In genomic region chrX:98722991-98723390, GRCm38 (mm10) we compare ENCODE assay signal across 26 mouse cellular contexts.
DNase-seq lines count a peak whose midpoint lies in the region; ATAC-seq lines count a peak whose summit lies in the region.
"Had no signal": no experiment of that assay in that cellular context is flagged by ENCODE, and none has a peak within 500 bp of the region (broad histone marks: within the 10 kb centered on the region; RNA-seq: fewer than 3 reads in every experiment).

No protein-coding gene starts in this region.

- H3K4me1 ChIP-seq in hindbrain, embryonic 13.5 days (replicated peaks): no peaks in the 10 kb centered on the region
- H3K4me1 ChIP-seq: heart, embryonic 10.5 days; heart, embryonic 13.5 days; hindbrain, embryonic 12.5 days; intestine, embryonic 15.5 days had no signal

- H3K27me3 ChIP-seq in hindbrain, embryonic 13.5 days: no peaks in the 10 kb centered on the region
- H3K27me3 ChIP-seq: CH12.LX; heart, embryonic 13.5 days; hindbrain, embryonic 12.5 days; intestine, embryonic 15.5 days had no signal

- H3K4me3 ChIP-seq in hindbrain, embryonic 13.5 days: no peak overlapping the region
- H3K4me3 ChIP-seq: gastrocnemius, adult 2 months; heart, adult 2 months; heart, embryonic 10.5 days; heart, embryonic 13.5 days; hindbrain, embryonic 12.5 days; intestine, embryonic 15.5 days had no signal

- WGBS in hindbrain, embryonic 13.5 days: 91% methylated on average over 10 of the region's 10 CpGs

- H3K27ac ChIP-seq in hindbrain, embryonic 13.5 days: no peak overlapping the region
- H3K27ac ChIP-seq: gastrocnemius, adult 2 months; heart, adult 2 months; heart, embryonic 10.5 days; heart, embryonic 13.5 days; hindbrain, embryonic 12.5 days; intestine, embryonic 15.5 days had no signal

- no peak for ATAC-seq in hindbrain, embryonic 13.5 days (ENCODE audit: low FRiP score)
- ATAC-seq: forebrain, embryonic 14.5 days; forebrain, postnatal 0 days; hindbrain, embryonic 16.5 days; intestine, embryonic 15.5 days; Patski had no signal

- H3K9me3 ChIP-seq in hindbrain, embryonic 13.5 days: no peaks in the 10 kb centered on the region
- H3K9me3 ChIP-seq: G1E; heart, embryonic 10.5 days; heart, embryonic 13.5 days; hindbrain, embryonic 12.5 days; intestine, embryonic 15.5 days had no signal

- H3K36me3 ChIP-seq in hindbrain, embryonic 13.5 days: no peaks in the 10 kb centered on the region
- H3K36me3 ChIP-seq: G1E; heart, embryonic 10.5 days; heart, embryonic 13.5 days; hindbrain, embryonic 12.5 days; intestine, embryonic 15.5 days had no signal

- peak; percentile 17 for DNase-seq in adrenal gland, adult 2 months
- DNase-seq in adrenal gland, adult 18-20 months (ENCODE audit: low spot score in 2 of 2): no peak
- peak; percentile 3 for DNase-seq in ovary, postnatal 36 days (ENCODE audit: low spot score)
- no peak for DNase-seq in ovary, postnatal 14 days (ENCODE audit: low spot score)
- DNase-seq in adrenal gland, postnatal 10 days: peak; percentile 14
- peak; percentile 12 to 19 for DNase-seq in adrenal gland, postnatal 36 days
- DNase-seq in urinary bladder, postnatal 14 days (ENCODE audit: low spot score): no peak
- DNase-seq: B cell, adult 2 months; cerebellum, adult 18-20 months; cerebellum, adult 9-10 months; cerebellum, postnatal 14 days; forebrain, postnatal 0 days; gastrocnemius, adult 2 months; gastrocnemius, postnatal 25 days; heart, adult 2 months; kidney, adult 11 months had no signal

- no peak overlapping the region for H3K9ac ChIP-seq in hindbrain, embryonic 13.5 days
- H3K9ac ChIP-seq: forebrain, postnatal 0 days; heart, embryonic 13.5 days; hindbrain, embryonic 12.5 days; intestine, embryonic 15.5 days had no signal

- no peak overlapping the region for H3K4me2 ChIP-seq in hindbrain, embryonic 13.5 days
- H3K4me2 ChIP-seq: heart, embryonic 13.5 days; hindbrain, embryonic 12.5 days; intestine, embryonic 15.5 days had no signal

Comparison
In these comparisons a context has a peak if more than half of its experiments do, and no peak if none do; other contexts are left out.
1. DNase-seq: peak in adrenal gland, adult 2 months (single experiment), ovary, postnatal 36 days (single experiment), adrenal gland, postnatal 10 days (single experiment) and adrenal gland, postnatal 36 days (2 of 2); none in adrenal gland, adult 18-20 months (0 of 2), ovary, postnatal 14 days (single experiment) and urinary bladder, postnatal 14 days (single experiment).